Mouse (Mus musculus): ENCODE data around the gene Stum. TPM values are rescaled to one million over a fixed set of nuclear protein-coding genes. Genes with fewer than 3 reads are reported as not detected.

Gene Stum
- polyA plus RNA-seq, 1 experiment: not detected

DNA sequence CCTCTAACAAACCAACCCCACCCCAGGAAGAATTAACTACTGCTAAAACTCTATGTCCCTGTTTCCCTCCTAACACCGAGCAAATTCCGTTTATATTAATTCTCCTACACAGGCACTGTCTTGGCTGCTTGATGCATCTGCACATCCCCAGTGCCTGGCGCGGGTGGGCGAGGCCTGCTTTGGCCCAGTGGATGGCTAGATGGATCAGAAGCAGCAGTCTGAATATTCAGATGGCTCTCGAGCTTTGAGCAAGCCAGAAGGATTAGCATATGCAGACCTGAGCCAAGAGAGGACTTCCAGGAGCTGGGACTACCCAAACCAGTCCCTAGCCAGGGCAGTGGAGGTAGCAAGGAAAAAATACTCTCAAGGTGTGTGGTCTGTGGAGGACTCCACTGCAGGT is 3.0 kb downstream of the Stum start:
- Histone ChIP-seq H3K4me3 (replicated peaks) (no peak overlapping the region), H3K9me3 (ENCODE audit: control insufficient read depth, low read length) (no peaks in the 10 kb centered on the region), H3K4me1 (ENCODE audit: control insufficient read depth) (no peaks in the 10 kb centered on the region), H3K27me3 (ENCODE audit: control insufficient read depth) (peaks cover 39% of the 10 kb centered on the region), H3K36me3 (ENCODE audit: control insufficient read depth) (no peaks in the 10 kb centered on the region)
- TF ChIP-seq GATA1 (IDR thresholded peaks at IDR 0.05; ENCODE audit: low read length) (no peak), TAL1 (IDR thresholded peaks at IDR 0.05; ENCODE audit: low read length) (no peak)

DNA sequence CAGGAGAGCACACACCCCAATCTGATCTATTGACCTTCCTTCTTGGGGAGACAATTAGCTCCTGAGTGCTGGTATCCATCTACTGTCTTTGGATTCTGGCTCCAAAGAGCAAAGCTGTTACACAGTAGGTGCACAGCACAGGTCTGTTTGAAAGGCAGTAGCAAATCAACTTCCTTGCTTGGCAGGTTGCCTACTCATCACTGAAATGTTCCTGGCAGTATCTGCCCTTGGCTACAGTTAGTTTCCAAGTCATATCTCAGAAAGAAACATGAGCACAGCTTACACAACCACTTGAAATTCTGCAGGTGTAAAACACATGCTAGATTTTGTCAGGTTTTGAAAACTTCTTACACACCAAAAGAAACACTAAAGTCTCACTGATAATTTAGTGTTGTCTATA is 9.7 kb downstream of the Stum start:
- no peaks in the 10 kb centered on the region for H3K9me3 ChIP-seq (ENCODE audit: control insufficient read depth, low read length)
- no peaks in the 10 kb centered on the region for H3K27me3 ChIP-seq (ENCODE audit: control insufficient read depth)
- no peaks in the 10 kb centered on the region for H3K4me1 ChIP-seq (ENCODE audit: control insufficient read depth)
- TF ChIP-seq TAL1 (IDR thresholded peaks at IDR 0.05; ENCODE audit: low read length) (no peak), GATA1 (IDR thresholded peaks at IDR 0.05; ENCODE audit: low read length) (no peak)
- no peak overlapping the region for H3K4me3 ChIP-seq (replicated peaks)
- H3K36me3 ChIP-seq (ENCODE audit: control insufficient read depth): no peaks in the 10 kb centered on the region

DNA sequence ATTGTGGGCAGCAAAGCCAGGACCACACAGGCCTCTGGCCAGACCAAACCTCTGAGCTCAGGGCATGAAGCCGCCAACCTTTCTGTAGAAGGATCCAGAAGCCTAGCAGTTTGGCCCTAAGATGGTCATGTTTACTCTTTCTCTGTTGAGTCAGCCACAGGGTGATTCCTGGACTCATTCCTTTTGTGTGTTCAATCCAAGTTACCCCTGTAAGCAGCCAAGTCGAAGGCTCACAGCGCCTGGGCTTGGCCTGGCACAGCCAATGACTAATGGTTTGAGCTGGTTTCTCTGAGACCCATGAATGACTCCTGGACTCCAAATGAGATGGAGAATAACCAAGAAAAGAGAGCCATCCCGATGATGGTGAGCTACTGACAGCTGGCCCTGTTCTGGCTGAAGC is 15.3 kb downstream of the Stum start:
- H3K36me3 ChIP-seq (ENCODE audit: control insufficient read depth): no peaks in the 10 kb centered on the region
- H3K4me1 ChIP-seq (ENCODE audit: control insufficient read depth): no peaks in the 10 kb centered on the region
- TF ChIP-seq GATA1 (IDR thresholded peaks at IDR 0.05; ENCODE audit: low read length) (no peak), TAL1 (IDR thresholded peaks at IDR 0.05; ENCODE audit: low read length) (no peak)
- no peak overlapping the region for H3K4me3 ChIP-seq (replicated peaks)
- H3K9me3 ChIP-seq (ENCODE audit: control insufficient read depth, low read length): no peaks in the 10 kb centered on the region
- H3K27me3 ChIP-seq (ENCODE audit: control insufficient read depth): no peaks in the 10 kb centered on the region

DNA sequence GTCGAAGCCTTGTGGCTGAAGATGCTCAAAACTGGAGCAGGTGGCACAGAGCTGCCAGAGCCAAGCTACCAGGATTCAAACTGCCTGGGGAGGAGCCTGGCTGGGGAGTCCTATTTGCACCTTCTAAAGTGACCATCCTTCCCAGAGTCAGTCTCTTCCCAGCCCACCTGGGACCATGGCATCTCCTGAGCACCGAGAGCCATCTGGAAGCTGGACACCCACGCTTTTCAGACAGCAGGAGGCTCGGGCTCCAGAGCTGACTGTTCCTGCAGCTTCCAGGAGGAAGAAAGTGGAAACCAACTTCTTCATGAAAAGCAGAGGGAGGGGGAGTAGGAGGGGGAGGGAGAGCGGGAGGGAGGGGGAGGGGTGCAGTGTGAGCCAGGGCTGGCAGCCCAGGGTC is 17.7 kb downstream of the Stum start:
- Histone ChIP-seq H3K27me3 (ENCODE audit: control insufficient read depth) (no peaks in the 10 kb centered on the region), H3K4me1 (ENCODE audit: control insufficient read depth) (no peaks in the 10 kb centered on the region), H3K4me3 (replicated peaks) (no peak overlapping the region), H3K9me3 (ENCODE audit: control insufficient read depth, low read length) (no peaks in the 10 kb centered on the region), H3K36me3 (ENCODE audit: control insufficient read depth) (no peaks in the 10 kb centered on the region)
- TF ChIP-seq TAL1 (IDR thresholded peaks at IDR 0.05; ENCODE audit: low read length) (no peak), GATA1 (IDR thresholded peaks at IDR 0.05; ENCODE audit: low read length) (no peak)

DNA sequence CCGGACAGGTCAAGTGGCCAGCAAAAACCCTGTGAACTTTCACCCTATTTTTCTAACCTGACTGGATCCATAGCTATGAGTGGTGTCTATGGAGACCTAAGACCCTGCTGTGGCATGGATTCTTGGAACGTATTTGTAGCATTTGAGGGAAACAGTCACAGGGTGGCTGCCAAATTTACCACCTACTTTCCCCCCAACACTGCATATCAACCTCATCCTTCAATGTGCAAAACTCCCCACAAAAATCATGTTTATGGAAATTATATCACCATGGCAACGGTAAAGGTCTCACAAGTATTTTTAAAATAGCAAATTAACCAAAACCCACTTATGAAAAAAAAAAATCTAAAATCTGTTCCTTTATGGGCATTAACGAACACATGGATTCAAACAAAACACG is 18.9 kb downstream of the Stum start:
- Histone ChIP-seq H3K4me1 (ENCODE audit: control insufficient read depth) (no peaks in the 10 kb centered on the region), H3K4me3 (replicated peaks) (no peak overlapping the region), H3K36me3 (ENCODE audit: control insufficient read depth) (no peaks in the 10 kb centered on the region), H3K9me3 (ENCODE audit: control insufficient read depth, low read length) (no peaks in the 10 kb centered on the region), H3K27me3 (ENCODE audit: control insufficient read depth) (no peaks in the 10 kb centered on the region)
- TF ChIP-seq GATA1 (IDR thresholded peaks at IDR 0.05; ENCODE audit: low read length) (no peak), TAL1 (IDR thresholded peaks at IDR 0.05; ENCODE audit: low read length) (no peak)

DNA sequence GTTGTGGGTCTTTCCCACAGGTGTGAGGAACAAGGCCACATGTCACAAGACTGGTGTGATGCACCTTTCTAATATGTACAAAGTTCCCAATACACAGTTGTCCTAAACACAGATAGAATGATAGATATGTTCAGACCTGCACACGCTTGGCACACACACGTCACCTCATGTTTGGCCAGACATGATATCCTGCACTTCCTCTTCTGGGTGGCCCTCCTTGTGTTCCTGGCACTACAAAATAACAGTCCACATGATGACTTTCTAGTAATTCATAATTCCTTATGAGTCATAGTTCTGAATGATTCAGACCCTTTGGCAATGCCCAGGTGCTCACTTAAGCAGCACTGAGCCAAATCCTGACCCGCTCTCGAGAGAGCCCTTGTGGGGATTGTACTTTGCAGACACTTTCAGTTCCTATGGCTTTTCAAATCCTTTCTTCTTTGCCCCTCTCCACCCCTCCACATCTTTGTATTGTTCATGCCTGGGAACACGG is 20.3 kb downstream of the Stum start:
- no peak for TF ChIP-seq TAL1 (IDR thresholded peaks at IDR 0.05; ENCODE audit: low read length)
- TF ChIP-seq GATA1 (IDR thresholded peaks at IDR 0.05; ENCODE audit: low read length): no peak
- no peaks in the 10 kb centered on the region for H3K4me1 ChIP-seq (ENCODE audit: control insufficient read depth)
- no peaks in the 10 kb centered on the region for H3K36me3 ChIP-seq (ENCODE audit: control insufficient read depth)
- no peaks in the 10 kb centered on the region for H3K27me3 ChIP-seq (ENCODE audit: control insufficient read depth)
- no peak overlapping the region for H3K4me3 ChIP-seq (replicated peaks)
- no peaks in the 10 kb centered on the region for H3K9me3 ChIP-seq (ENCODE audit: control insufficient read depth, low read length)

DNA sequence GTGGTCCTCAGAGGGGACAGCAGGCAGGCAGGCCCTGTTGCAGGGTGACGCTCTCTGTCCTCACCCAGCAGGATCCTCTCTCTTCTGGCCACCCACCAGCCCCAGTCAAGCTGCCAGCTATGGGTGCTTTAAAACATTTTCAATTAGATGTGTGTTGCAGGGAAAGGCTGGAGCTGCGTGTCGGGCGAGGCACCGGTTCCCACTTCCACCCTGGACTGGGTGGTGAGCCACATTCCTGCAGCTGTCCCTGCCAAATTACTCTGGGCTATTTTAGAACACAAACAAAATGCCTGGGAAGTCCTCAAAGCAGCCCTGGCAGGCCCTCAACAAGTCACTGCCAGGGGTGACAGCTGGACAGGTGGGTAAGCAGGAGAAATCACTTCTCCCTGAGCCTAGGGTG is 20.9 kb downstream of the Stum start:
- Histone ChIP-seq H3K9me3 (ENCODE audit: control insufficient read depth, low read length) (no peaks in the 10 kb centered on the region), H3K4me3 (replicated peaks) (no peak overlapping the region), H3K27me3 (ENCODE audit: control insufficient read depth) (no peaks in the 10 kb centered on the region), H3K4me1 (ENCODE audit: control insufficient read depth) (no peaks in the 10 kb centered on the region), H3K36me3 (ENCODE audit: control insufficient read depth) (no peaks in the 10 kb centered on the region)
- TF ChIP-seq GATA1 (IDR thresholded peaks at IDR 0.05; ENCODE audit: low read length) (no peak), TAL1 (IDR thresholded peaks at IDR 0.05; ENCODE audit: low read length) (no peak)

DNA sequence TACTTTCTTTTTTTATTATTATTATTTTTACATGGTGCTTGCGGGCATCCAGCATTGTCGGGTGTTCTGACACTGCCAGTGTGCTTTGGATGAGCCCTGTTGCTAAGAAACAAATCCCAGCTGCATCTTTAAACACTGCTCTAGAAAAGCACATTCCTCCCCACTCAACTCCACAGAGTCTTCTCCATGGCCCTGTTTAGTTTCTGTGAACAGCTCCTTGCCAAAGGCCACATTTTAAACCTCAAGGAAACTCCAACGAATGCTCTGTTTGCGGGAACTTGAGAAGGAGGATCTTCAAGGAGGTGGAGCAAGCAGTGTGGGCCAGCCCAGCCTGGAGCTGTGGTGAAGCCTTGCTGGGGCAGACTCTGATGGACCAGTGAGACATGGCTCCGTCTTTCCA is 22.6 kb downstream of the Stum start:
- Histone ChIP-seq H3K4me1 (ENCODE audit: control insufficient read depth) (no peaks in the 10 kb centered on the region), H3K9me3 (ENCODE audit: control insufficient read depth, low read length) (no peaks in the 10 kb centered on the region), H3K4me3 (replicated peaks) (no peak overlapping the region), H3K27me3 (ENCODE audit: control insufficient read depth) (no peaks in the 10 kb centered on the region), H3K36me3 (ENCODE audit: control insufficient read depth) (no peaks in the 10 kb centered on the region)
- TF ChIP-seq TAL1 (IDR thresholded peaks at IDR 0.05; ENCODE audit: low read length) (no peak), GATA1 (IDR thresholded peaks at IDR 0.05; ENCODE audit: low read length) (no peak)

DNA sequence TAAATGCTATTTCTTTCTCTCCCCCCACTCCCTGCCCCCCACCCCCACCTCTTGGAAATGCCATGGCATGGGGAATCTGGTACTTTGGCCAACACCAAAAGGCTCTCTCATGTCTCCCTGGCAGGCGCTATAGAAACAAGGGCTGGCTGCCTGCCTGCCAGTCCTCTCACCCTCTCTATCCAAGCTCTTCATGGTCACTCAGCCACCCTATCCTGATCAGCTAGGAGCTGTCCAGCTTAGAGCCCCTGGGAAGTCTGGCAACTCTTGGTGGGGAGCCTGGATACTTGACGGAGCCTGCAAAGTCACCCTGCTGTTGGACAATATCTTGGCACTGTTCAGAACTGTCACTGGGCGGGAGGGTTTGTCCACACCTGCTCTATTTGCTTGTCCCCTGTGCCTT is 24.6 kb downstream of the Stum start:
- Histone ChIP-seq H3K9me3 (ENCODE audit: control insufficient read depth, low read length) (no peaks in the 10 kb centered on the region), H3K4me1 (ENCODE audit: control insufficient read depth) (no peaks in the 10 kb centered on the region), H3K27me3 (ENCODE audit: control insufficient read depth) (no peaks in the 10 kb centered on the region), H3K4me3 (replicated peaks) (no peak overlapping the region), H3K36me3 (ENCODE audit: control insufficient read depth) (no peaks in the 10 kb centered on the region)
- no peak for TF ChIP-seq TAL1 (IDR thresholded peaks at IDR 0.05; ENCODE audit: low read length)

DNA sequence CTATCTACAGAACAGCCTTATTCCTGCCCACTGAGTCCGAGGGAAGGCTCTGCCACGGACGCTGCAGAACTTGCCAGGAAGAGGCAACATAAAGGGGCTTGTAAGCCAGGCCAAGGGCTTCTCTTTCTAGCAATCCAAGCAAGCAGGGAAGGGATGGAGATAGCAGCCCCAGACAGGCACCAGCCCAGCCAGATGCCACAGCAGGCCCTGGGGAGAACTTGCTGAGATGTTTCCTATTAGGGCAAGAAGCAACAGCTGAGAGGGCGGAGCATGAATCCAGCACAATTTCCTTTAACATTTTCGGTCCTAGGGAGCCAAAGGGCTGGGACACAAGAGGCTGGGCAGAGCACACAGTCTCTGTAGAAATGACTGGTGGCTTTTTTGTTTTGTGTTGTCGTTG is 25.0 kb downstream of the Stum start:
- no peaks in the 10 kb centered on the region for H3K27me3 ChIP-seq (ENCODE audit: control insufficient read depth)
- H3K4me1 ChIP-seq (ENCODE audit: control insufficient read depth): no peaks in the 10 kb centered on the region
- no peak overlapping the region for H3K4me3 ChIP-seq (replicated peaks)
- H3K9me3 ChIP-seq (ENCODE audit: control insufficient read depth, low read length): no peaks in the 10 kb centered on the region
- TF ChIP-seq GATA1 (IDR thresholded peaks at IDR 0.05; ENCODE audit: low read length): no peak
- no peak for TF ChIP-seq TAL1 (IDR thresholded peaks at IDR 0.05; ENCODE audit: low read length)
- H3K36me3 ChIP-seq (ENCODE audit: control insufficient read depth): no peaks in the 10 kb centered on the region
